Mouse (Mus musculus) lung, postnatal 14 days (tissue): ENCODE results near the gene Hspb11.

Source experiments
- DNase-seq: peaks from one replicate; pipeline ENCODE4 v3.0.0; 2021

Gene Hspb11

DNA sequence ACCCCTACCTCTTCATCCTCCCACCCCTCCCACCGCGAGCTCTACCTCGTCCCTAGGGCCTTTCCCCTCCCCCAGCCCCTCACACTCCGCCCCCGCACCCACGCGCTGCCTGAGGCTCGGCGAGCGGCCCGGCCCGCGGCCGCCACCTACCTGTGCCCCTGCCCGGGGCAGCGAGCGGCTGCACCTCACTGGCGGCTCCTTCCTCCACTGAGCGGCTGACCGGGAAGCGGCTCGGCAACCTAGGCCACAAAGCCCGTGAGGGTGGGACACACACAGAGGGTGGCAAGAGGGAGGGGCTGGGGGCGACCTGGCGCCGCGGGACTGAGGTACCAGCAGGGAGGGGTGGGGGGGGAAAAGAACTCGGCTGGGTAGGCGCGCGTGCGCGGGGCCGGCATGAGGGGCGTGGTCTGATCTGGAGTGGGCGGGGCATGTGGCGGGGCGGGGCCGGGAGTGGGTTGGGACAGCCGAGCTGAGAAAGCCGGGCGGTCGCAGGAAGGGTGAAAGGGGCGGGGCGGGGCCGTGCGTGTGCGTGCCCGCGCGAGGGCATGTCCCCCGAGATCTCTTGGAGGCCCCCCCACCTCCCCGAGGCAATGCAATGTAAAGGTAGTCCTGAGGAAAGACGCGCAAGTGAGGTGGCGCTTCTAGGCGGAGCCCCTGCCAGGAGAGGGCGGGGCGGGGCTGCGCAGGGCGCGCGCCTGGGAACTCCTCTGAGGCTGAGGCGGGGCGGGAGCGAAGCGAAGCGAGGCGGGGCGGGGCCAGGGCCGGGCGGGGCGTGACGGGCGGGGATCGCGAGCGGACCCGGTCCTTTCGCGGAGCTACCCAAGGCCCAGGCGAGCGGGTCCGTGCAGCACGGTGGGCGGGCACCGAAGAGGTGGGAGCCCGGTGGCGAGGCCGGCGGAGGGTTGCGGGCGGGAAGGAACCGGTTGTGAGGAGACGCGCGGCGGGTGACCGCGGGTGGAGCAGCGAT lies at the start of gene Hspb11, which contains the start of gene Lrrc42:
Hspb11 (plus strand) TSS at position 469 of the 967 bp plus-strand sequence.
Lrrc42 (minus strand) TSS at position 408 of the 967 bp plus-strand sequence.
- DNase-seq = peak; percentile 96

DNA sequence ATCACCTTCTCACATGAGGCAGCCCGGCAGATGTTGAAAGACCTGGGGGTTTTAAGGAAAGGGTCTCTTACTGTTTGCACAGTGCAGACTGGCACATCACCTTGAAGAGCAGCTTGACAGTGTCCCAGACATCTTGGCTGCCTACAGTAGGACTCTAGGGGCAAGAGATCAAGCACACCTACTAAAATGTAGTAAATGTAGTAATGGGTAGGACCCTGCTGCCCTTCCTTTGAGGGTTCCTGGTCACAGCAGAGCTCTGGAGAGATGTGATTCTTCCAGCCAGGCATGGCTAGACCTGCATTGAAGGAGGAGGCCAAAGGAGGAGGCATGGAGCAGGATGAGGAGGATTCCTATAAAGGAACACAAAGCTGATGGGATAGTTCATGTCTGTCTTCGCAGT lies 46.4 kb upstream of the Hspb11 start:
- DNase-seq = no peak

DNA sequence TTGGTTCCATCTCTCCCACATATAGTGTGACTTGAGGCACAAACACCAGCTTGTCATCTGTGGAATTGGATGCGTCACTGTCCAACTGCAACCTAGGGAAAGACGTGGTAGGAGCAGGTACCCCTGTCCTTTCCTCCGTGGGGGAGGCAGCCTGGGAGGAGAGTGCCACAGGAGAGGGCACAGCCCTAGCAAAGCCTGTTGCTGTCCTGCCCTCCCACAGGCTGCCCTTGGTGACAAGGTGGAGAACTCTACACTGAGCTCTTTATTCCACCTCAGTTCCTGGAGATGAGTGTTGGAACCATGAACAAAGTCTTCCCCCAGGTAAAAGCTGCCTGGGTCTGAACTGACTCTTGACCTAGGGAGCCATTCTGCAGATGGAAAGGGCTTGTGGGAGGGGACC lies 44.5 kb upstream of the Hspb11 start, which contains the start of gene Ldlrad1:
Ldlrad1 (plus strand) TSS at position 301 of the 400 bp plus-strand sequence.
- DNase-seq = no peak

DNA sequence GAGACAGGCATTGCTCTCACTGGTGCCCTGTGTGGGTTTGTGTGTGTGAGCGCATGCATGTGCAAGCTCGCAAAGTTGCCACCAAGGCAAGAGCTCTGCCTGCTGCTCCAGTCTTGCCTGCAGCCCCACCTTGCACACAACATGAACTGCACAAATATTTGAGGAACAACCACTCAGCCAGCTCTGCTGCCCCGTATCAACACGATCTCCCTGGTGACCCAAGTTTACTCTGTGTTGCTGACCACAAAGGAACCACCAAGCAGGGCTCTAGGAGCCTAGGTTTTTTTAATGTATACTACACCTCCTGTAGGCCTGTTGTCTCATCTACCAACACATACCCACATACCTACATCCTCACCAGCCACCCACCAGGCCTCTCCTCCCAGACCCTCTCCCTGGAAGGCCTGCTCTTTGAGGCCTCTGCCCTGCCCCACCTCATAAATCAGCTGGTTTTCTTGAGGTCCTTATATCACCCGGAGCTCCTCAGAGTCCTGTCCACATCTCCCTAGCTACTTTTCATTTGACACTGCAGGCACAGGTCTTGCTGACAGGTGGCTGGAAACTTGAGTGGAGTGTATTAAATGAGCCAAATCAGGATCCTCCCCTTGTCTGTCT lies 42.8 kb upstream of the Hspb11 start:
- DNase-seq = peak; percentile 35

DNA sequence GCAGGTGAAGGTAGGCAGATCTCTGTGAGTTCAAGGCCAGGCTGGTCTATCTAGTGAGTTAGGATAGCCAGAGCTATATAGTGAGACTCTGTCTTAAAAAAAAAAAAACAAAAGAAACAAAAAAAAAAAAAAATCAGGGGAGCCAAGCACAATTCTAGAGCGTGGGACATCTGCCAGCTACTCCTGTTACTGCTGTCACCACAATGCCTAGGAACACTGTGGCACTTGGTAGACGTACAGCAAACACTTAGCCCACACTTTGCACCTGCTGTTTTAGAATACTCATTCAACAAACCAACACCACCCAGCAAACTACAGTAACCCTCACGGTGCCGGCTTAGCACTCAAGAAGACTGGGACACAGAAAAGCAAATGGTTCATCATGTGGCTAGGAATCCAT lies 41.9 kb upstream of the Hspb11 start:
- peak; percentile 77 for DNase-seq

DNA sequence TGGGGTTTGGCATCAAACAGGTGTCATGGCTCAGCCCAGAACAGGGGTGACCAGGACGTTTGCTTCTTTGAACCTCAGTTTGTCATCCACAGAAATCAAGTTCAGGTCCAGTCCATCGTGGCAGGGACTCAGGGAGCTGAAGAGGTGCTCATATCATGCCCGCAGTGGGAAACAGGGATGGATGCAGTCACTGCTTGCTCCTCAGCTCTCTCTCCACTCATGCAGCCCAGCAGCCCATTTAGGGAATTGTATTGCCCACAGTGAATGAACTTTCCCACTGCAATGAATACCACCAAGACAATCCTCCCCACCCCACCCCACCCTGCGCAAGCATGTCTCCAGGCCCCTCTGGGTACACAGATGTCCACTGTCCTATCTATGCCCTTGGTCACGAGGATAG lies 41.5 kb upstream of the Hspb11 start:
- no peak for DNase-seq

DNA sequence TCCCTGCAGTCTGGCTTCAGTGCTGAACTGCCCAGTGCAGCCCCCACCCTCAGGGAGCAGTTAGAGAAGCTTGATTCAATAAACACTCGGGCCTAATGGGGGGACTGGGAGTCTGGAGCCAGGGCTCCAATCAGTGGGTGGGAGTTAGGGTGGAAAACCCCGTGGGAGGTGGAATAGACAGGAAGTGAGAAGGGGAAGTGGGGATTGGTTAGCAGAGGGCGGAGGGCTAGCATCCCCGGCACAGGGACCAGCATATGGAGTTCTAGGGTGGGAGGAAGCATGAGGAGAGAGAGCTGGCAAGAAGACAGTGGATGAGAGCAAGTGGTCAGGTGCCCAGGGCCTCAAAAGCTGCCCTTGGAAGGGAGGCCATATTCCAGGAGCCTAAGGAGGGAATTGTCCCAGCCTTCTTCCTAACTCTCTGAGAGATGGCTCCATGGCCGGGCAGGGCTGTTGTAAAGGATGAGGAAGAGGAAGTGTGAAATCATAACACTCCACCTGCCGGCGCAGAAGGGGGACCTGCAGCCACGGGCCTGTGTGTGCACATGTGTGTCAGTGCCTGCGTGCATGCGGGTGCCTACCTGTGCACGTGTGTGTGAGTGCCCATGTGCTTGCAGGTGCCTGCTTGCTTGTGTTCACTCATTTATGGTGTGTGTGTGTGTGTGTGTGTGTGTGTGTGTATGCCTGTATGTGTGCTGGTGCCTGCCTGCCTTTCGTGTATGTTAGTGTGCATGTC lies 39.9 kb upstream of the Hspb11 start:
- DNase-seq = no peak

DNA sequence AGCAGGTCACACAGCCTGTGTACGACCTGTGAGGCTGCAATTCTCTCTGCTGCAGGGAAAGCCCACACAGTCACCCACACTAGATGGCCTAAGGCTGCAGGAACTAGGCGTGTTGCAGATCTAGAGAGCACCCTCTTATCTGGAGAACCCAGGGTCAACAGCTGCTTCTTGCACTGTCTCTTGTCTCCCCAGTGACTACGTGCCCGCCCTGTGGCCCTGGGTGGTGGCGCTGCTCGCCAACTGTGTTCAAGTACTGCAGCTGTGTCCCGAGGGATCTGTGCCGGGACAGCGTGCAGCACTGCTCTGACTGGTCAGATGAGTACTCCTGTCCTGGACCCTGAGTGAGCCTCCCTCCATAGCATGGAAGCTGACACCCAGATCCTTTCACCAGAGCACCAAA lies 35.8 kb upstream of the Hspb11 start:
- no peak for DNase-seq

DNA sequence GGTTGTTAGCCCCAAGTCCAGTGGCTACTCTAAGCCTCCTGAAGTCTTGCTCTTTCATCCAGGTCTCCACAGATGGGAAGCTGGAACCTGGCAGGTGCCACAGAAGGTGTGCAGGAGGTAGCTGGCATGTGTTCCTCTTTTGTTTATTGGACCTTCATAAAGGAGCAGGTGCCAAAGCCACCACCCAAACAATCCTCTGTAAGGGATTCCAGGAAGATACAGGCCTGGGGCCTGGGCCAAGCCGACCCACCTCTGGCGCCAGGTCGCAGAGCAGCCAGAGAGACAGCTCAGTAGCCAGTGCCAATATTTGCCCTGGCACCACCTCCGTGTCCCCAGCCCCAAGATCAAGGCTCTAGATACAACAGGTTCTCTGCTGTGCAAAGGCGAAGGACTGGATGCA lies 31.9 kb upstream of the Hspb11 start:
- DNase-seq = no peak

DNA sequence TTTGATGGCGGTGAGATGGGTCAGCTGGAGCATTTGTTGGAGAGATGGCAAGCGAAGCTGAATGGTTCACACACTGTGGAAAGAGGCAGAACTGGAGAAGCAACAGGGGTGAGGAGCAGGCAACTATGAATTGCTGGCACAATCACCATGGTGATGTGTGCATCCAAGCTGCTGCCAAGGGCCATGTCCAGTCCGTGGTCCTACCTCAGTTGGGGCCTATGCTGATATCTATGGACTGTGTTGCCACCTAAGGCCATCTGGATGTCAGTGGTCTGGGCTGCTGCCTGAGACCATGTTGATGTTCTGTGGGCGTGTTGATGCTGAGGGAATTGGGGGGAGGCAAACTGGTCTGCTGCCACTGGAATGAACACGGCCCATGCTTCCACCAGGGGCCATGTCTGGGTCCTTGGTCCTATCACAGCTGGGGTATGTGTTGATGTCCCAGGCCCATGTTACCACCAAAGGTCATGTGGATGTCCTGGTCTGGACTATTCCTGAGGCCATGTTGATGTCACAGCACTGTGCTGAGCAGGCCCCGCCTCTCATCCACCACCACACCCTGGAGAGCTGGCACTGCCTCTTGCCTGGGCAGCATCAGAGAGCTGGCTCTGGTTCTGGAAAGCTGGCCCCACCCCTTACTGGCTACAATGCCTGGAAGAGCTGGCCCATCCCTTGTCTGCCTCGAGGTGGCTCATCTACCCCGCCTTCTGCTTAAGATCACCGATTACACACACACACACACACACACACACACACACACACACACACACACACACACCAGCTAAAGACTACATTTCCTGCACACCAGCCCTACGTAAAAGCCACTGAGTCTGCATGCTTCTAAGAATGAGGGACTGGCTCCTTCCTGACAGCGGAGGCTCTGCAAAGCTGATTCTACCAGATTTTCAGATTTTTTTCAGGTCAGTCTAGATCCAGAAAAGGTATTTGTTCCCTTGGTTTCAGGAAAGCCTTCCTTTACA lies 29.9 kb upstream of the Hspb11 start:
- peak; percentile 59 for DNase-seq

DNA sequence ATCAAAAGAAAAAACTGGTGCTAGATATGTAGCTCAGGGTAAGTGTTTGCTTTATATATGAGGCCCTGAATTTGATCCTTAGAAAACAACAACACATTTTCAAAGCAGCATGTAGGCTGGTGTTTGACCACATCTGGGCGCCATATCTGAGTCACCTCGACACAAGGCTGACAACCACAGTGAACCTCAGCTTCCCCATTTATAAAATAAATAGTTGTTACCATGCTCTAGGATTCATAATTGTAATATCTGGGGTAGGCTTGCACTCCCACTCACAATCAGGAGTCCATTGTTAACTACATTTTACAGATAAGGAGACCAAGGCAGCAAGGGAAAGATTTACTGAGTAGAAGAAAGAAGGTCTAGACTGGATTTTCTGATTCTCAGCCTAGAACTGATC lies 27.1 kb upstream of the Hspb11 start:
- no peak for DNase-seq

DNA sequence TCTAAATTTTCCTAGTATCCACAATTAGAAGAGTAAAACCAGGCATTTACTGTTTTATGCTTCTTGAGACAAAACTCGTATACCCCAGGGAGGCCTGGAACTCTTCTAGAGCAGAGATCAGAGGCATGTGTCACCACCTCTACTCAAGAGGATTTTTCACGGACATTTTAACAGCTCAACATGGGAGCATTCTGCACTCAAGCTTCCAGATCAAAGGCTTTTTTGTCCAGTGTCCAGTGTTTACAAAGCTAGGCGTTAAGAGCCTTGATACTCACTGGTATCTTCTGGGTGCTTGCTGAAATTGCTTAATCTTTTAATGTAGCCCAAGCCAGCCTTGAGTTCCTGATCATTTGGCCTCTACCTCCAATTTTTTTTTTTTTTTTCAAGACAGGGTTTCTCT lies 21.2 kb upstream of the Hspb11 start:
- DNase-seq = no peak

DNA sequence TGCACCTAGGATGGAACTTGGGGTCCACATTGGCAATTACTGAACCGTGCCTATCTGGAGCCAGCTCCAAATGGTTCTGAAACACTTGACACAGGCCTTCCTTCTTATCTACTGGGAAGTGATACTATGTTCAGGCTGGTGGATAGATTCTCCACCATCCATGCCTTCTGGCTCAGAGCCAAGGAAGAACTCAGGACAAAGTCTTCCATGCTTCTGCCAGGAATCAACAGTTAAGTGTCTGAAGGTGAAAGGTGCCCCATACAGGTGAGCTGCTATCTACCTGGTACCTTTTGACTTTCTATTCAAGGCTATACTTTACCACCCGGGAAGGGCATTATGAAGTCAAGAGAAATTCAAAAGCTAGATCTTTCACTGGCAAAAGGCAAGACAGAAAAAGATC lies 15.1 kb upstream of the Hspb11 start:
- no peak for DNase-seq

DNA sequence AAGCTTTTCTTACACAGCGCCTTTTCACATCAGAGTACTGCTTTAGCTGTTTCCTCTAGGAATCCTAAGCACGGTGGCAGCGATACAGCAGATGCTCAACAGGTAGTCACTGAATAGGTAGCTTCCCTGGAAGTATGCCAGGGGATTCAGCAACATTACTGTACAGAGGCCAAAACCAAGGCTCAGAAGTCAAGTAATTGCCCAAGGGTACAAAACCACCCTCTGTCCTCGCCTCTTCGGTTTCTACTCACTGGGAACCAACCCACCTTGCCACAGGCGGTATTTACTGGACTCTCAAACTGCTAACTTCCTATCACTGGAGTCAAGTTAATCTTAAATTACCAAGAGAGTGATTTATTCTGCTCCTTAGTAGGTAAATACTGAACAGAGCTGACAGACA lies 13.2 kb upstream of the Hspb11 start:
- no peak for DNase-seq

DNA sequence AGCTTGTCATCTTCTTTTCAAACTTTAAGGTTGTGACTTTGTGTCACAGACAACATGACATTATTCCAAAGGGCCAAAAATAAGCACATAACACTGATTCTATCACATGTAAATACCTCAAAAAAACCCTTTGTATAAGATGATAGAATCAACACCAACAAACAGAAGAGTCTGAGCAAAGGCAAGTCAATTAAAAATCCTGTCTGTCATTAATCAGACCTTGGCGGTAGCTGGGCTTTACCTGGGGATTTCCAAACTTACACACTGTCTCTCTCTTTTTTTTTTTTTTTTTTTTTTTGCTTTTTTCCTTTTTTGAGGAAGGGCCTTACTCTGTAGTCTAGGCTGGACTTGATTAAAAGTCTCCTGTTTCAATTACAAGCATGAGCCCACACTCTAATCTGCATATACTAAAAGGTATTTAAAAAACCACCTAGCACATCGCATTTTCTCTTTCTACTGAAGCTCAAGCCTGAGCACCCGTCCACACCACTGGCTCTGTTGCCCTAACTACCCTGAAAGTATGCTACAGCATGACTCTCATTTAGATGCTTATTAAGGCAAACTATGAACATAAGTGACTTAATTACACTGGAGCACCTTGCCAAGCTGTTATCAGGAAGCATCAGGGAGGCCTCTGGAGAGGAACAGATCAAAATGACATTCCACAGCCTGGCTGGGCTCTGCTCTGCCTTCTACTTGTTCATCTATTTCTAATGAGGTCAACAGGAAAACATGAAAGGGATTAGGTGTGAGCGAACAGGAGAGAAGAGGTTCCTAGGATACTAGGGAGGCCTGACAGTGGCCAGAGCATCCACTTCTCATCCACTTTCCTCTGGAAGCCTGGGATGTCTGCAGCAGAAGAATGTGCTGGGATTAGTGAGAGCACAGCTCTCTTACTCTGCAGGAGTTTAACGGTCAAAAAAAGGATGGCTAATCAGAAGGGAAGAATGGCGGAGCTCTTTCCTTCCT lies 9.7 kb upstream of the Hspb11 start:
- no peak for DNase-seq

DNA sequence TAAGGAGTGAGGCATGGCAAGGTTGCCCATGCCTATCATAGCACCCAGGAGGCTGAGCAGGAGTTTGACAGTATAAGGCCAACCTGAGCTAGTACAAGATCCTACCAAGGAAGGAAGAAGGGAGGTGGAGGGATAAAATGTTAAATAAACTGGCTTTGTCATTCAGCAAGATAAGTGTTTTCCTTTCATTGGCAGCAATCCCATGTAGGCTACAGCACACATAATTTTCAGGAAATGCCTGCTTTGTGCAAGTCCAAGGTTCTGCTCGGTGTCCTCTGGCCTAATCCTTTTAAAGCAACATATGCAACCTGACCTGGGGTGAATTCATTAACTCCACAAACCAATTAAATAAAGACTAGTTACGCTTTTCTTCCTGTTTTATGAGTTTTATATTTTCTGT lies 8.0 kb upstream of the Hspb11 start:
- no peak for DNase-seq

DNA sequence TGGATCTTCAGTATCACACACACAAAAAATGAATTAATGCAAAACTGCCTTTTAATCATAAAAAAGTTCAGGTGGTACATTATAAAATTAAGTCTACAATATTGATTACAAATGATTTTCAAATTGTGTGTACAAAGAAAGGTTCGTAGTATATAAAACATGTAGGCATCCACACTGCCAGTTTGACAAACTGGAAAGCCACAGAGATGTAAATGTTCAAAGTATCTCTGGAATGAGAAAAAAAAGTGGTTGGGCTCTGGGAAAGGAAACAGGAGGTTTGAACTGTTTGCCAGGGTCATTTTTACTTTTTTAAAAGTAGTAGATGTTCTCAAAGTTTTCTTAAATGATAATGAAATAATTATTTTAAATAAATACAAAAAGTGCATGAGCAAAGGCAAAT lies 7.4 kb upstream of the Hspb11 start:
- no peak for DNase-seq

DNA sequence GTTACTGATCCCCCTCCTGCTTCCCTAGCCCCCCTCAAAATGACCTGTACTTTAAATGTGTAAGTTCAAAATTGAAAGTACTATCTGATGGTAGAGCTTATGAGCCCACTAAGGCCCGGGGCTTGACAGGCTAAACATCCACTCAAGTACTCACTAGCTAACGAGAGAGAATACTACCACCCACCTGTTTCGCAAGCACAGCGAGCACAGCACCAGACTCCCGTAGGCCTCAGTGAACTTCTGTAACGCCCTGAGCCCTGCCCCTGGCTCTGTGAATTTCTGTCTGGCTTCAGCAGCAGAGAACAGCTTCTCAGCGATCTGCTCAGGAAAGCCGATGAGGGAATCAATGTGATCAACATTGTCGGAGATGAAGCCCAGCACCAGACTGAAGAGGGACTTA lies 6.3 kb upstream of the Hspb11 start:
- DNase-seq = no peak

DNA sequence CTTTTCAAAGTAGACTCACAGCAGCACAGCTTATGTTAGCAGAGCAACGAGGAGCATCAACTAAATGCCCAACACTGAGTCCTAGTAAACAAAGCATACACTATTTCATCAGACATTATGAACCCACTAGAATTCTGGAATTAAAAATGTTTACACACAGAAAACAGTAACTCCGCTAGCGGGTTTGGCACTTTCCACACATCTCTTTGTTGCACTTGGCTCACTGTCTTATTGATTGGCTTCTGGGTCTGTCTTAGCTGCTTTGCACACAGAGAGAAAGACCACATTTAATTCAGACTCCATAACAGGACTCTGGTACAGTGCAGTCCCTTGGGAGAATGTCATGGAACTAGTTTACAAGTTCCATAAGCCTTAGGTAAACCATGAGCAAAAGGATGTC lies 5.3 kb upstream of the Hspb11 start:
- no peak for DNase-seq

DNA sequence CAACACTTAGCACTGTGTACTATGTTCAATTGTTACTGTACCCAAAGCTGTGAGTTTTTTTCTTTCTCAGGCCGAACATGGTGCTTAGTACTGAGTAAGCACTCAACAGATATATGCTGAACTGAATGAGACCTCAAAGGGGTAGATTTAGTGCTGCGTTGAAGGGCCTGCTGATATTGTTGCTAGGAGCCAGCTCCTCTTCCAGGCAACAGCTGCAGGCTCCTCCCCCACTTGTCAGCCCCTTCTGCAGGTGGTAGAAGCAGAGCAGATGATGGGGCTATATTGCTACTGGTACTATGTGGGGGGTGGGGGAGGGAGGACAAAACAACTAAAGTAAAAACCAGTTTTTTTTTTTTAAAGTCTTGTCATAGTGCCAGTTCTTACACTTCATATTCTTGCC lies 3.9 kb upstream of the Hspb11 start:
- DNase-seq = peak; percentile 22

DNA sequence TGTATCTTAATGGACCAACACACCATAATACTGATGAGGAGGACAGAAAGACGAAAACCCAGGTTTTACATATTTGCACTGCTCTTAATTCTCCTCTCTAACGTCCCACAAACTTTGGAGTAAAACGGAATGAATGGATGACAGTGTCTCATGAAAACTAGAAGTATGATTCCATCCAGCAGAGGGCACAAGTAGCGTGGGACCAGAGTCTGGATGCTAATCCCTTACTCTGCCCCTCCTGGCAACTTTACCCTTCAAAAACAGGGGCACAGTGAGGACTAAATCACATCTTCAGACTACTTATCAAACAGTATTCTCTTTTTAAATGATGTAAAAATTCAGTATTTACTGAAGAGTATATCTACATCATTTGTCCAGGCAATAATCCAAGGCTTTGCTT lies 2.9 kb upstream of the Hspb11 start:
- DNase-seq = peak; percentile 62
